Mouse (Mus musculus) cerebellum, adult 2 months (tissue): ENCODE measurements around the gene Dpp4.

Experiments
- CTCF ChIP-seq: fragments of 200-500 bp; IDR thresholded peaks from 2 replicates; pipeline ENCODE4 v1.5.1; 2011; ENCODE audit warnings: low read depth, mild to moderate bottlenecking, control low read depth, low read length, moderate library complexity, borderline replicate concordance; ENCODE audit not compliant: insufficient read depth
- POLR2A ChIP-seq: fragments of 200-500 bp; IDR thresholded peaks from 2 replicates; pipeline ENCODE4 v1.6.1; 2011; ENCODE audit warnings: low read length, control low read depth, borderline replicate concordance; ENCODE audit not compliant: insufficient read depth

DNA sequence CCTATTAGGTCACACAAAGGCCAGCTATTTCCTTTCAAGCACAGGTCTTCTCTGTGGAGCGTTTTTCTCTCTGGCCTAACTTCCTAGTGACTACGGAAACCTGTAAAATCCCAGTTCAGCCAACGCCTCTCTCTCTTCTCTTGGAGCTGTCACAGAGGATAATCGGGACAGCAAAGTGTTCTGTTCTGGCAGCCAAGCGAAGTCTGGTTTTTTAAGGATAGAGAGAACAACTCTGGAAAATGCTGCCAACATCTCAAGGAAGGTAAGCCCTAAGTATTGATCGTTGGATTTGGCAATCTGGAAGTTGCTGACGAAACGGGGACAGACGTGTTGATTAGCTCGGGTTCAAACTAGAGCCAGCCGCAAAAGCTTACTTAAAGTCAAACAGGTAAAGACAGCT lies 43.0 kb upstream of the Dpp4 start:
- TF ChIP-seq POLR2A (no peak), CTCF (no peak)
